Mouse (Mus musculus) intestine, embryonic 15.5 days (tissue): ENCODE results near the gene Alg5. TPM values are rescaled to one million over a fixed set of nuclear protein-coding genes. Genes with fewer than 3 reads are reported as not detected.
"Not testable (repeated sequence)": the region's sequence is repeated elsewhere in the genome, so short reads cannot be mapped to it uniquely, and the experiment has no call there.

Experiments used
- ATAC-seq: fragments of 200-750 bp; cut with Nextera tagmentation; 2 replicates; pipeline ENCODE4 v1.8.0; 2017; ENCODE audit warnings: moderate TSS enrichment, moderate library complexity
- H3K27ac ChIP-seq: fragments of 300-500 bp; sonication (generic); 2 replicates; pipeline ENCODE4 v1.5.1; 2015; ENCODE audit warnings: mild to moderate bottlenecking, inconsistent platforms
- H3K27me3 ChIP-seq: fragments of 300-500 bp; sonication (generic); replicated peaks from 2 replicates; pipeline ENCODE4 v1.6.1; 2015; ENCODE audit warnings: inconsistent platforms
- H3K36me3 ChIP-seq: fragments of 300-500 bp; sonication (generic); 2 replicates; pipeline ENCODE4 v1.6.1; 2015; ENCODE audit warnings: inconsistent platforms
- H3K4me1 ChIP-seq: fragments of 300-500 bp; sonication (generic); replicated peaks from 2 replicates; pipeline ENCODE4 v1.6.1; 2015; ENCODE audit warnings: inconsistent platforms
- H3K4me2 ChIP-seq: fragments of 300-500 bp; sonication (generic); replicated peaks from 2 replicates; pipeline ENCODE4 v1.6.1; 2015; ENCODE audit warnings: mild to moderate bottlenecking, inconsistent platforms
- H3K4me3 ChIP-seq: fragments of 300-500 bp; sonication (generic); replicated peaks from 2 replicates; pipeline ENCODE4 v1.5.1; 2015; ENCODE audit warnings: inconsistent platforms
- H3K9ac ChIP-seq: fragments of 300-500 bp; sonication (generic); 2 replicates; pipeline ENCODE4 v1.6.1; 2015; ENCODE audit warnings: inconsistent platforms
- H3K9me3 ChIP-seq: fragments of 300-500 bp; sonication (generic); 2 replicates; pipeline ENCODE4 v1.6.1; 2016; ENCODE audit warnings: inconsistent platforms
- WGBS: fragments of 180-500 bp; shearing (Covaris S2); methylation state at CpG from one replicate; pipeline ENCODE4 v1.1.7; 2015; 5-methylcytosine and 5-hydroxymethylcytosine counted together
- polyA plus RNA-seq: library from polyadenylated mRNA; unstranded; fragments of >200 nt; fragmentation: Nextera tagmentation; extraction: Ambion mirVana; gene quantifications from 2 replicates; pipeline ENCODE4 v1.2.1, GENCODE M21; 2015

Alg5 gene
- 62.6 and 66.0 TPM in 2 replicates for polyA plus RNA-seq

DNA sequence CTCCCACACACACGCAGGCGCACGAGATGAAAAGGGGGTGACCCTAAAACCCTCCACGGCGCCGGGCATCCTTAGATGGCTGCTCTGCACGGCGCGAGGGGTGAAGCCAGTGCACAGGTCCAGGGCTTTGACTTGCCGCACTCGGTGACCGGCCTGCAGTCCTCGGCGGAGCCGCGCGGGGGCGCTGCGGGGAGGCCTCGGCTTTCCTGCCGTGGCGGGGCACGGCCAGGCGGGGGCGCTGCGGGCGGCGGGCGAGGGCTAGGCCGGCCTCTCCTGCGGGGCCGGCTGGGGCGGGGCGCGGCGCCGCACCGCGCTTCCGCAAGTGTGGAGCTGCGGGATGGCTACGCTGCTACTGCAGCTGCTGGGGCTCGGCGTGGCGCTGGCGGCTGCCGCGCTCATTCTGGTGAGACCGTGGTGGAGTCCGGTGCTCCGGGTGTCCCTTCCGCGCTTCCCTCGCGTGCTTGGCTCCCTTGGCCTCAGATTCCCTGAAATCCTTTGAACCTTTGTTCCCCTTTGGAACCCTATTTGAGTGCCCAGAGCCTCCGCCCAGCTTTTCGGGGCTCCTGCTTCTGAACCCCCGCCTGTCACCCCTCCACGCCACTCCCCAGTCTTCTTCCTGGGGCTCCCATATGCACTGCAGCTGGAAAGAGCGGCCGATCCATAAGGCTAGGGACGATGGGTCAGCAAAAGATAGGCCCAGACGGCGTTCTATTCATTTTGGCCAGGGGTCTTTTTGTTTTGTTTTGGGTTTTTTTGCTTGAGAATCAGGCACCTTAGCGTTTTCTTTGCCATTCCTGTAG lies at the start of gene Alg5, which contains the start of gene Exosc8:
TSS of gene Alg5 (plus strand) at position 293 of the 800 bp plus-strand sequence.
TSS of gene Exosc8 (minus strand) at position 147 of the 800 bp plus-strand sequence.
- under 1% methylated on average over 65 of the region's 65 CpGs for WGBS
- H3K9me3 ChIP-seq, result no peaks in the 10 kb centered on the region

GRCm38 (mm10) chr3:54687245-54687644 lies 48.1 kb upstream of the Alg5 start:
- H3K27ac ChIP-seq, result no peak overlapping the region
- no peak overlapping the region for H3K4me2 ChIP-seq
- H3K27me3 ChIP-seq, result no peaks in the 10 kb centered on the region
- H3K4me3 ChIP-seq, result no peak overlapping the region
- no peak overlapping the region for H3K9ac ChIP-seq
- no peak for ATAC-seq
- no peaks in the 10 kb centered on the region for H3K36me3 ChIP-seq
- WGBS, result 54% methylated on average over 2 of the region's 2 CpGs
- no peaks in the 10 kb centered on the region for H3K4me1 ChIP-seq
- H3K9me3 ChIP-seq, result no peaks in the 10 kb centered on the region

More for the DNA sequence above, at the start of gene Alg5, which contains the start of gene Exosc8:
- peaks cover 8% of the 10 kb centered on the region; the same call in 1 of the 2 replicates for H3K36me3 ChIP-seq
- no peaks in the 10 kb centered on the region for H3K4me1 ChIP-seq
- peak within 1 kb of the TSS; percentile 93 for H3K9ac ChIP-seq
- peak within 1 kb of the TSS; percentile 100 for H3K27ac ChIP-seq
- ATAC-seq, result peak; percentile 94
- peak within 1 kb of the TSS; percentile 94 for H3K4me3 ChIP-seq
- no peaks in the 10 kb centered on the region for H3K27me3 ChIP-seq
- H3K4me2 ChIP-seq, result peak within 1 kb of the TSS; percentile 78

- Histone ChIP-seq H3K27me3 (no peaks in the 10 kb centered on the region), H3K4me3 (no peak overlapping the region), H3K27ac (no peak overlapping the region), H3K9ac (no peak overlapping the region), H3K36me3 (no peaks in the 10 kb centered on the region), H3K4me2 (no peak overlapping the region), H3K4me1 (no peaks in the 10 kb centered on the region), H3K9me3 (no peaks in the 10 kb centered on the region)
- WGBS, result 40% methylated on average over 2 of the region's 2 CpGs
- no peak for ATAC-seq
Observed at GRCm38 (mm10) chr3:54689091-54689490, 46.2 kb upstream of the Alg5 start.

DNA sequence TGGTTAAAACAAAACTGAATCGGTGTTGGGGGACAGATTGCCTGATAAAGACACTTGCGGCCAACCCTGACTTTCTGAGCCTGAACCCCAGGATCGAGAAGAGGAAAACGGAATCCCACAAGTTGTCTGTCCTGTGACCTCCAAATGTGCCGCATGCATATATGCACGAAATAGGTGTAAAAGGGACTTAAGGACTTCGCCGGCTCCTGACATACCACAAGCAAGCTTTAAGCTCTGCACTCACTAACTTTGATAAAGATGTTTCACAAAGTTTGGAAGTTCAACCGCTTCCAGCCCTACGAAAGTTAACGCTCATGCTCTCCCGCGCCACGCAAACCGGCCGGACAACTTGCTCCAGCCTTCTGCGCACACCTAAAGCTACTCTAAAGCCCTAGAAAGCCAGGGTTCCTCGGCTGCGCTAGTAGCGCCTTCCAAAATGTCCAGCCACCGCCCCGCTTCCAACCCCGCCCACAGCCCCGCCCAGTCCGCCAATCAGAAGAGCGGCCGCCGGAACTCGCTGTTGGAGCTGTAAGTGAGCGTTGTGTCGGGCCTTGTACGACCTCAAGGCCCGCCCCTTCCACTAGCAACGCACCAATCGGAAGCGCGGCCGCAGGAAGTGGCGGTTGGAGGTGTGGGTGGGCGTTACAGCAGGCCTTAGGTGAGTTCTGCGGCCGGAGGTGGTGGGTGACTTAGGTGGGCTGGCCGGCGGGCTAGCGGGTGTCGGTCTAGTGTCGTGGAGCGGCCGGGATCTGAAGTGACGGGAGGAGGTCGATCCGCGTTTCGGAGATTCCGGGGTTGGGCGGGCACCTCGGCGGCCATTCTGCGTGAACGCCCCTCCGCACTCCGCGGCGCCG lies 42.9 kb upstream of the Alg5 start, which contains the start of gene Supt20:
TSS of gene Supt20 (plus strand) at position 606 of the 854 bp plus-strand sequence.
- H3K4me3 ChIP-seq, result peak within 1 kb of the TSS; percentile 72
- no peaks in the 10 kb centered on the region for H3K4me1 ChIP-seq
- peak within 1 kb of the TSS; percentile 84 for H3K4me2 ChIP-seq
- no peaks in the 10 kb centered on the region for H3K27me3 ChIP-seq
- peak within 1 kb of the TSS; percentile 62 for H3K9ac ChIP-seq
- ATAC-seq, result peak; percentile 99
- H3K36me3 ChIP-seq, result peaks cover 6% of the 10 kb centered on the region; the same call in 1 of the 2 replicates
- WGBS, result under 1% methylated on average over 65 of the region's 65 CpGs
- H3K9me3 ChIP-seq, result no peaks in the 10 kb centered on the region
- H3K27ac ChIP-seq, result peak within 1 kb of the TSS; percentile 84

DNA sequence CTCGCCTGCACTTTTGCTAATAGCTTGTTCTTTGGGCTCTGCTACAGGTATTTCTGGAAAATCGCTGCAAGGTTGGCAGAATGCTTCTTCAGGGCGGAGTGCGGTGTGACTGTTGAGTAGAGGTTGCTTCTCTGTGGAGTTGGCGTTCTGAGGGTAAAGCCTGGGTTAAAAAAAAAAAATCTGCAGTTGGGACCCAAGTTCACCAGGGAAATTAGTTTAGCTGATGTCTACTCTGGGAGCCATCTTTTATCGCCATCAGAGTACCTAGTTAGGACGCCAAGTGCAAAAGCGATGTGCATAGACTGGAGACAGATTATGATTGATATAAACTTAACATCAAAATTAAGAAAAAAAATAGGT lies 42.3 kb upstream of the Alg5 start:
- H3K4me3 ChIP-seq, result peak overlapping the region; percentile 72
- 0% methylated on average over 8 of the region's 8 CpGs for WGBS
- peaks cover 6% of the 10 kb centered on the region; the same call in 1 of the 2 replicates for H3K36me3 ChIP-seq
- H3K4me2 ChIP-seq, result peak overlapping the region; percentile 50
- peak overlapping the region; percentile 62 for H3K9ac ChIP-seq
- peak overlapping the region; percentile 84 for H3K27ac ChIP-seq
- no peaks in the 10 kb centered on the region for H3K4me1 ChIP-seq
- no peaks in the 10 kb centered on the region for H3K9me3 ChIP-seq
- no peaks in the 10 kb centered on the region for H3K27me3 ChIP-seq
- peak; percentile 22; the same call in 1 of the 2 replicates for ATAC-seq

DNA sequence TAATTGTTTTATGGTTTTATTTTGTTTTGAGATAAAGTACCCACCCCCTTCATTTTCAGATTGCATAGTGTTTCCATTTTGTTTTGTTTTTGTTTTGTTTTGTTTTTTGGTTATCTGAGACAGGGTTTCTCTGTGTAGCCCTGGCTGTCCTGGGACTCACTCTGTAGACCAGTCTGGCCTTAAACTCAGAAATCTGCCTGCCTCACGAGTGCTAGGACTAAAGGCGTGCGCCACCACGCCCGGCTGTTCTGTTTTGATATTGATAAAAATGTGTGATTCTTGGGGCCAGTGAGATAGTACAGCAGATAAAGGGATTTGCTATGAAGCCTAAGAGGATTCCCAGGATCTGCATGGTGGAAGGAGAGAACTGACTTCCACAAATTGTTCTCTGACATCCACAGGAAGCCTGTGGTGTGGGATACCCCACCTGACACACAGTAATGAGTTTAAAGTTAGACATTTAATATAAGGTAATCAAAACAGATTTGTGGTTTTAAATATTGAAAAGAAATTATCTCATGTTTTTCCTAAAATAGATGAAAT lies 35.5 kb upstream of the Alg5 start:
- Histone ChIP-seq H3K4me1 (no peaks in the 10 kb centered on the region), H3K4me2 (no peak overlapping the region), H3K9me3 (no peaks in the 10 kb centered on the region), H3K9ac (no peak overlapping the region), H3K27ac (no peak overlapping the region), H3K36me3 (peaks cover 24% of the 10 kb centered on the region), H3K27me3 (no peaks in the 10 kb centered on the region), H3K4me3 (no peak overlapping the region)
- 68% methylated on average over 5 of the region's 5 CpGs for WGBS
- ATAC-seq, result no peak

DNA sequence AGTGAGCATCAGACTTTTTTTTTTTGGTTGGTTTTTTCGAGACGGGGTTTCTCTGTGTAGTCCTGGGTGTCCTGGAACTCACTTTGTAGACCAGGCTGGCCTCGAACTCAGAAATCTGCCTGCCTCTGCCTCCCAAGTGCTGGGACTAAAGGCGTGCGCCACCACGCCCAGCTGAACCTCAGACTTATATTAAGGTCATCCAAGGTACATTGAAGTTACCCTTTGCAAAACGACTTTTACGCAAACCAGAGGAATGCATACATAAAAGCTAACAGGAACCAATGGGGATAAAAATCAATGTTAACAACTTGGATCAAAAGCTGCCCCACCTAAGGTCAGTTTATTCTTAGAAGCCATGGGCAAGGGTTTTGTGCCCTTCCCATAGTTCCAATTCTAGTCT lies 31.2 kb upstream of the Alg5 start:
- 98% methylated on average over 8 of the region's 8 CpGs for WGBS
- not testable (repeated sequence) for H3K4me3 ChIP-seq, H3K9ac ChIP-seq, H3K4me1 ChIP-seq, H3K4me2 ChIP-seq, ATAC-seq, H3K9me3 ChIP-seq, H3K27me3 ChIP-seq, H3K27ac ChIP-seq
- H3K36me3 ChIP-seq, result peaks cover 24% of the 10 kb centered on the region

- no peak overlapping the region for H3K4me2 ChIP-seq
- no peaks in the 10 kb centered on the region for H3K9me3 ChIP-seq
- no peak overlapping the region for H3K9ac ChIP-seq
- H3K4me1 ChIP-seq, result no peaks in the 10 kb centered on the region
- 84% methylated on average over 9 of the region's 9 CpGs for whole genome bisulfite sequencing
- peaks cover 38% of the 10 kb centered on the region for H3K36me3 ChIP-seq
- H3K27ac ChIP-seq, result no peak overlapping the region
- no peak for ATAC-seq
- H3K27me3 ChIP-seq, result no peaks in the 10 kb centered on the region
- H3K4me3 ChIP-seq, result no peak overlapping the region
Observed at GRCm38 (mm10) chr3:54708972-54709371, 26.4 kb upstream of the Alg5 start.

GRCm38 (mm10) chr3:54714253-54714652 lies 21.1 kb upstream of the Alg5 start, which contains the start of gene Gm21958:
Gene Gm21958, minus strand, starts transcription at chr3:54714353.
- peaks cover 53% of the 10 kb centered on the region for H3K36me3 ChIP-seq
- WGBS, result 93% methylated on average over 6 of the region's 6 CpGs

DNA sequence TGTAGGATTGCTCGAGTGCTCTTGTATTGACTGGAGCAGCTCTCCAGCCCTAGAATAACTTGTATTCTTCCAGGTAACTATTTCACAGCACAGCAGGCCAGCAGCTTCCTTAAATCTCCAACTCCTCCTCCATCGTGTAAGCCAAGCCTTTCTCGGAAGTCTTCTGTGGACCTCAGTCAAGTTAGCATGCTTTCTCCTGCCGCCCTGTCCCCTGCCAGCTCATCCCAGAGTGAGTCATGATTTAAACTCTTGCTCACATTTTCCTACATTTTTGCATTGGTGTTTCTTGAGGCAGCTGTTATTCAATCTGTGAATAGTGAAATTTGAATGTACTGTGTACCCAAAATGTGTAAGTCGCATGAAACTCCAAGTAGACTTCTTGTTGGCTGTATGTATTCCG lies 19.9 kb upstream of the Alg5 start:
- Histone ChIP-seq H3K4me3 (no peak overlapping the region), H3K27ac (no peak overlapping the region), H3K4me2 (no peak overlapping the region), H3K4me1 (no peaks in the 10 kb centered on the region), H3K9ac (no peak overlapping the region), H3K36me3 (peaks cover 46% of the 10 kb centered on the region), H3K27me3 (no peaks in the 10 kb centered on the region), H3K9me3 (no peaks in the 10 kb centered on the region)
- no peak for ATAC-seq
- WGBS, result 90% methylated on average over 6 of the region's 6 CpGs

More at GRCm38 (mm10) chr3:54714253-54714652, 21.1 kb upstream of the Alg5 start, which contains the start of gene Gm21958:
- Histone ChIP-seq H3K9ac (no peak within 1 kb of the TSS), H3K4me3 (no peak within 1 kb of the TSS), H3K27me3 (no peaks in the 10 kb centered on the region), H3K9me3 (no peaks in the 10 kb centered on the region), H3K4me2 (no peak within 1 kb of the TSS), H3K27ac (no peak within 1 kb of the TSS), H3K4me1 (no peaks in the 10 kb centered on the region)
- ATAC-seq, result no peak

GRCm38 (mm10) chr3:54717348-54717747 lies 18.0 kb upstream of the Alg5 start:
- Histone ChIP-seq H3K36me3 (peaks cover 35% of the 10 kb centered on the region), H3K4me2 (no peak overlapping the region), H3K27me3 (no peaks in the 10 kb centered on the region), H3K4me3 (no peak overlapping the region), H3K4me1 (no peaks in the 10 kb centered on the region), H3K9me3 (no peaks in the 10 kb centered on the region), H3K27ac (no peak overlapping the region), H3K9ac (no peak overlapping the region)
- ATAC-seq, result no peak
- WGBS, result 76% methylated on average over 6 of the region's 6 CpGs

DNA sequence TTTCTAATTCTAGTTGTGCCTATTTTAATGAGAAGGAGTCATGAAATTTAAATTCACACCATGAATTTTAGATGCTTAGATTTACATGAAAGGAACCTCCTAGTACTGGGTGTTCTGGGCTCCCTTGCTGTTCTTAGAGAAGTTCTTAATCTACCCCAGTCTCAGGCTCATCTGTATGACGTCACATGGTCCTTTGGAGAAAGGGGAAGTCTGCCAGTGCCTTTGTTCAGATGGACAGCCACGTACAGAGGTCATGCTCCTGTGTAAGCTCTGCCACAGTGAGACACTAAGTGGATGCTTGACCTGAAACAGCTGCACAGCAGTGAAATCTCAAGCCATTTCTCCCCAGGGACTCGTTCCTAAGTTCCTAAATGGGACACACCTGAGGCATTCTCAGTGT lies 16.4 kb upstream of the Alg5 start:
- H3K36me3 ChIP-seq, result peaks cover 36% of the 10 kb centered on the region

More for the DNA sequence above, 16.4 kb upstream of the Alg5 start:
- no peak overlapping the region for H3K4me3 ChIP-seq
- 71% methylated on average over 3 of the region's 3 CpGs for WGBS
- ATAC-seq, result no peak
- no peaks in the 10 kb centered on the region for H3K4me1 ChIP-seq
- H3K4me2 ChIP-seq, result no peak overlapping the region
- no peak overlapping the region for H3K9ac ChIP-seq
- no peaks in the 10 kb centered on the region for H3K9me3 ChIP-seq
- H3K27ac ChIP-seq, result no peak overlapping the region
- H3K27me3 ChIP-seq, result no peaks in the 10 kb centered on the region
